Mouse (Mus musculus) megakaryocyte, embryonic 14.5 days (primary cell): Measurements from ENCODE around the gene Fcrla. TPM values are rescaled to one million over a fixed set of nuclear protein-coding genes. Genes with fewer than 3 reads are reported as not detected.
A peak's percentile ranks its signal among the peaks of the same experiment; 100 is the strongest.

Experiments used
- H3K27me3 ChIP-seq: replicated peaks from 2 replicates; pipeline ENCODE3; 2012; ENCODE audit warnings: inconsistent platforms
- H3K36me3 ChIP-seq: replicated peaks from 2 replicates; pipeline ENCODE3; 2012; ENCODE audit warnings: low read length, inconsistent platforms, mixed read lengths
- H3K4me1 ChIP-seq: 2 replicates; pipeline ENCODE4 v1.6.1; 2012; ENCODE audit warnings: inconsistent platforms
- H3K4me3 ChIP-seq: replicated peaks from 2 replicates; pipeline ENCODE3; 2012; ENCODE audit warnings: moderate library complexity, mild to moderate bottlenecking, inconsistent platforms
- H3K9me3 ChIP-seq: 2 replicates; pipeline ENCODE4 v1.6.1; 2012; ENCODE audit warnings: inconsistent platforms
- FLI1 ChIP-seq: IDR thresholded peaks from 2 replicates; pipeline ENCODE4 v1.6.1; 2012; ENCODE audit warnings: low read length, inconsistent platforms, mixed read lengths
- GATA1 ChIP-seq: IDR thresholded peaks from 3 replicates; pipeline ENCODE4 v1.6.1; 2012; ENCODE audit warnings: mixed read lengths, low read length, inconsistent platforms, borderline replicate concordance
- polyA plus RNA-seq: library from polyadenylated mRNA; stranded (reverse); fragments of >175 nt; gene quantifications from 2 replicates; pipeline ENCODE4 v1.2.3, GENCODE M21; 2012; ENCODE audit warnings: low replicate concordance; ENCODE audit not compliant: insufficient read depth

Gene Fcrla
- polyA plus RNA-seq, 1 experiment = not detected

DNA sequence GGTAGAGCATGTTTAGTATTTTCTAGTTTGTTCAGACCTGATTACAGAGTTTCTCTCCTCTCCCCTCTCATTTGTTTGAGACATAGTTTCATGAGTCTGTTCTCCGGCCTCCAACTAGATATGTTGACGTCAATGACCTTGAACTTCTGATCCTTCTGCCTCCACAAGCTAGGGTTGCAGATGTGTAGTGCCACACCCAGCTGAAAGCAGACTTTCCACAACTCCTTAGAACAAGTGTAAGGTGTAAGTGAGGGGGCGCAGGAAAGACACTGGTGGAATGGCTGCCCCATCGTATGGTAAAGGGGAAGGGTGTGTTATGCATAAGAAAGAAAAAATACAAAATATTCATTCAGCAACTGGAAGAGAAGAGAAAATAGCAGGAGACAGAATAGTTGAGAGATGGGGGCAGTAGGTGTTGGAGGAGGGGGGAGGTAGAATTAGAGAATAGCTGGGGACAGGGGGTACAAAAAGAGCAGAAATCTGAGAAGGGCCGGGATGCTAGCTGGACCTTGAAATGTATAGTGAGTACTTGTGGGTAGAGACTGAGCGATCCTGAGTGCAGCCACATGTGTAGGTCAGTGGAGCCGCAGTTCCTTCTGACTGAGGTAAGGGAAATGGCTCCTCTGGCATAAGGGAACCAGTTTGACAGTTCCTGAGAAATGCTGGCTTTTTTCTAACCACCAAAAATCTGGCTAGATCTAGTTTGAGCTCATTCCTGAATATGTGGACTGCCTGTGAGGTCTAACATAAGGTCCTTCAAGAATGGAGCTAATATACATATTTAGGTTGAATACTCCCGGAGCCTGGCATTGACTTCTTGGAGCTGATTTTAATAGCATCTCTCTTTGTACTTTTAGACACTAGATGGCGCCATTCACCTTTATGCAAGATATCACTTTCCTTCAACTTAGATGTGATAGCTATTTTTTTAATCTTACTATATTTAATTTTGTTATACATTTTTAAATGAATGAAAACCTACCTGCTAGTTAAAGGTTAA is 32.5 kb downstream of the Fcrla start:
- no peaks in the 10 kb centered on the region for H3K36me3 ChIP-seq
- TF ChIP-seq FLI1 = no peak
- no peak for TF ChIP-seq GATA1
- H3K9me3 ChIP-seq = no peaks in the 10 kb centered on the region
- peaks cover 34% of the 10 kb centered on the region for H3K4me1 ChIP-seq
- no peak overlapping the region for H3K4me3 ChIP-seq
- H3K27me3 ChIP-seq = peaks cover 11% of the 10 kb centered on the region

DNA sequence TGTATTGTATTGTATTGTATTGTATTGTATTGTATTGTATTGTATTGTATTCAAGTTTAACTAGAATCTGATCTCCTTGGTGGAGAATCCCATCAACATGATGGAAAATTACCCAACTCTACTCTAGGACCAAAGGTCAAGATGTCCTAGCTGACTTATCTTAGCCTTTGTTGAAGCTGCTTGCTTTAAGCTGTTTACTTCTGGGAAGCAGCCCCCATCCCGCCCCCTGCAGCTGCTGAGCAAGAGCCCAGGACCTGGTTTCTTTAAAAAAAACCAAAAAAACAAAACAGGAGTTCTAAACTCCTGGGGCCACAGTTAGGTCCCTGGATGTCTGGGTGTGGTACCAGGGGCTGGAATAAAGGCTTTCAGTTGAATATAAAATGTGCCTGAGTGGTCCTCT is 35.1 kb downstream of the Fcrla start:
- Histone ChIP-seq H3K9me3 (peaks cover 7% of the 10 kb centered on the region; the same call in 1 of the 2 replicates), H3K36me3 (no peaks in the 10 kb centered on the region), H3K4me3 (no peak overlapping the region), H3K27me3 (peaks cover 3% of the 10 kb centered on the region), H3K4me1 (peaks cover 35% of the 10 kb centered on the region)
- TF ChIP-seq FLI1 (no peak), GATA1 (no peak)

DNA sequence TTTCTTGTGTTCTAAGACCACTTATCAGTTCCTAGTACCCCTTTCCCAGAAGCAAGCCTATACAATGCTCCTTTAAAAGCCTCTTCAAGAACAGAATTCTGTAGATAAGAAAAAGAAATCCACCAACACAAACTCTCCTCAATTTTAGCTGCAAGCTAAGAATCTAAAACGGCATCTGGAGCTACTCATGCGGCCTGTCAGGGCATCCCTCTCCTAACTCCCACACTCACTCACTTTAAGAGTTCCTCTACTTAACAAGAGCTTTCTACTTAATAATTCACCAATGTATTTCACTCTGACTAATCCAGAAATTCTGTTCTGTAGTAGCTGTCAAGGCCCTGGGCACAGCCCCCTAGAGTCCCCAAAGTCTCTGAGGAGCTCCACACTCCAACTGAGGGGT is 35.7 kb downstream of the Fcrla start:
- peaks cover 29% of the 10 kb centered on the region for H3K4me1 ChIP-seq
- peaks cover 2% of the 10 kb centered on the region for H3K27me3 ChIP-seq
- H3K4me3 ChIP-seq = no peak overlapping the region
- H3K36me3 ChIP-seq = no peaks in the 10 kb centered on the region
- H3K9me3 ChIP-seq = peaks cover 7% of the 10 kb centered on the region; the same call in 1 of the 2 replicates
- TF ChIP-seq FLI1 = no peak

DNA sequence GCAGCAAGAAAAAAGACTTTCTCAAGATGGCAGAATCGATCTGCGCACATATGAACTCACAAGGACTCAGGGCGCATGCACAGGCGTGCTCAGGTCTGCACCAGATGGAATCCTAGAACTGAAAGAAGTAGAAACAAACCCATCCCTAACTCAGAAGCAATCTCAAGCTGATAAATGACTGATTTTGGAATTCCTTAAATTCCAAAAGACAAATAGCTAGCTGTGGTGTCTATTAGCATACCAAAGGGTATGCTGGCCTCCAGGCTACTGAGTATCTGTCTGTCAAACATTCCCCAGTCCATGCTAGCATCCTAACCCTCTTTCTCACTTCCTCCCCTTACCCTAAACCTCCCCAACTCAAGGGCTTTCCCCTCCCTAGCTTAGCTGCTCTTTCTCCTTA is 38.1 kb downstream of the Fcrla start:
- Histone ChIP-seq H3K4me3 (no peak overlapping the region), H3K4me1 (peaks cover 35% of the 10 kb centered on the region), H3K9me3 (peaks cover 7% of the 10 kb centered on the region; the same call in 1 of the 2 replicates), H3K27me3 (peaks cover 2% of the 10 kb centered on the region), H3K36me3 (no peaks in the 10 kb centered on the region)
- TF ChIP-seq FLI1 (no peak), GATA1 (no peak)

DNA sequence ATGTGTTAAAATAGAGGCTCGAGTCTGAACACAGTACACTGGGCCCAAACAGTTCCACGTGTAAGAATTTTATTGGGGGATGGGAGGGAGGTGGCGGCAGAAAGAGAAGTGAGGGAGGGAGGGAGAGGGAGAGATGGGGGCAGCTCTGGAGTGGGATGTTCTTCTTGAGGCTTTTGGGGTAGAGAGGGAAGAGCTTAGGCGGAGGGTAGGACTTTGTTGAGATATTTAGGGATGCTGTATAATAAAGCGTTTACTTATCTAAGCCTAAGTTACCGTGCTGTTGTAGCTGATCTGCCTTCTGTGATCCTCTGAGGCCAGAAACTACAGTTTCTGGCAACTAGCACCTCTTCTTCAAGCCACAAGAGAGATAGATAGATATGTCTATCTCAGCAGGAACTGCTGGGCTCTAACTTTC is 41.3 kb downstream of the Fcrla start:
- TF ChIP-seq FLI1 (no peak), GATA1 (no peak)
- peaks cover 7% of the 10 kb centered on the region; the same call in 1 of the 2 replicates for H3K9me3 ChIP-seq
- peaks cover 8% of the 10 kb centered on the region for H3K36me3 ChIP-seq
- no peak overlapping the region for H3K4me3 ChIP-seq
- H3K27me3 ChIP-seq = peaks cover 2% of the 10 kb centered on the region
- peaks cover 24% of the 10 kb centered on the region for H3K4me1 ChIP-seq

DNA sequence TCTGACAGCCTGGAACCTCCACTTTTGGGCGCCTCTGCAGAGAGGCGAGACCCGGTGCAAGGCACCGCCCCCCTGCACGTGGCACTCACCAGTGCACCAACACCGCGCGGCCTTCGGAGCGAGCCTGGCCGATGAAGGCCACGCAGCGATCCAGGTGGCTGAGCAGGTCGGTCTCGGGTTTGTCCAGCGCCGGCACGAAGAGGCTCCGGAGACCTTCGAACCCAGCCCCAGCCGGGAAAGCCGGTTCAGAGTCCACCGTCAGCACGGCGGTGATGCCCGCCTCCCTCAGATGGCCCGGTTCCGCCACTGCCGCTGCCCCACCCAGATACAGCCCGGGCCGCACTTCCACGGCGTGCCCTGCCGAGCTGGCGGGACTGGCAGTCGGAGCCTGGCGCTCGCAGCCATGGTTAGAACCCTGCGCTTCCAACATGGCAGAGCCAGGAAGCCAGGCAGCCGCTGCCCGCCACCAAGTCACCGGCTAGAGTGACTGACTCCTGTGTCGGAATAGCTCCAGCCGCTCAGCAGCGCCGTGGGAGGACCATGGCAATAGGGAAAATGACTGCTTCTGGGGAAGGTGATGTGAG is 42.3 kb downstream of the Fcrla start, which contains the start of the genes Gm26620 and Dusp12:
Gene Gm26620 (plus strand): TSS at position 88 of the 584 bp plus-strand sequence.
Gene Dusp12 (minus strand): TSS at position 563 of the 584 bp plus-strand sequence.
- Histone ChIP-seq H3K27me3 (peaks cover 2% of the 10 kb centered on the region), H3K4me3 (peak within 1 kb of the TSS; percentile 99), H3K36me3 (peaks cover 17% of the 10 kb centered on the region), H3K4me1 (peaks cover 20% of the 10 kb centered on the region), H3K9me3 (peaks cover 7% of the 10 kb centered on the region; the same call in 1 of the 2 replicates)
- TF ChIP-seq FLI1 (no peak), GATA1 (no peak)

DNA sequence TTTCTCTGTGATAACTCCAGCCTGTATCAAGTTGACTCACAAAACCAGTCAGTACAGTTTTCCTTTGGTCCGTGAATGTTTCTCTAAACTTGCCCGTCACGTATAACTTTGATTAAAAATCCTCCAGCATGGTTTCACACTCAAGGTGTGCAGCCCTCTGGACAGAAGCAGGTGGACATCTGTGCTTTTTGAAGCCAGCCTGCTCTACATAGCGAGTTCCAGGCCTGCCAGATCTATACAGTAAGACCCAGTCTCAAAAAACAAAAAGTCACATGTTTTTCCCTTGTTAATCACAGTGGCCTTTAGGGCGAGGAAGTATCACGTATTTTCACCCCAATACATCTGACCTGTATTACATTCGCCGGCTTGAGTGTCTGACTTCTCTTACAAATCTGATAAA is 43.0 kb downstream of the Fcrla start:
- Histone ChIP-seq H3K4me3 (peak overlapping the region; percentile 99), H3K27me3 (peaks cover 2% of the 10 kb centered on the region), H3K36me3 (peaks cover 24% of the 10 kb centered on the region), H3K4me1 (peaks cover 13% of the 10 kb centered on the region), H3K9me3 (peaks cover 7% of the 10 kb centered on the region; the same call in 1 of the 2 replicates)
- TF ChIP-seq FLI1 = no peak
- no peak for TF ChIP-seq GATA1

DNA sequence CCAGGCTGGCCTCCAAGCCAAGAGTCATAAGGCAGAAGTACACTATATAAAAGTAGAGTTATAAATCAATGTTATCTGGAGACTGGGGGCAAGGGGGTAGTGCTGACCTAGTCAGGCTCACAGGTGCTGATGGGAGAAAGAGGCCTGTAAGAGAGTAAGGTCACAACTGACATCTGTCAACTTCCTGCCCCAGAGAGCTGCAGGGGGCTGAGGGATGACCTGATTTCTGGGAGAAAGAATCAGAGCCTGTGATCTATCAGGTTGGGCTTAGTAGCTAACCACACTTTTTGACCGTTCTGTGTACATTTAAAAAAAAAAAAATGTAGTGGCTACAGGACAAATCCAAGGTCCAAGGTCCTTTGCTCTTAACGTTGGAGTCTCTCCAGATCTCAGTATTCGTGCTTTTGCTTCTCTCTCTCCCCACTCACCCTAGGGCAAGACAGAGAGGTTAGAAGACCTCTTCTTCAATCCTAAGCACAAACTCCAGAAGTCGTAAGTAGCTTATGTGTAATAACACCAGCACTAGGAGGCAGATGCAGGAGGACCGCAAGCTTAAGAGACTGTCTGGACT is 44.4 kb downstream of the Fcrla start:
- H3K36me3 ChIP-seq = peaks cover 32% of the 10 kb centered on the region
- peaks cover 11% of the 10 kb centered on the region for H3K4me1 ChIP-seq
- H3K9me3 ChIP-seq = 0 out of 2 replicates have a peak, but pooled peaks cover under 1% of the 10 kb centered on the region
- TF ChIP-seq GATA1 (no peak), FLI1 (no peak)
- no peaks in the 10 kb centered on the region for H3K27me3 ChIP-seq
- no peak overlapping the region for H3K4me3 ChIP-seq

DNA sequence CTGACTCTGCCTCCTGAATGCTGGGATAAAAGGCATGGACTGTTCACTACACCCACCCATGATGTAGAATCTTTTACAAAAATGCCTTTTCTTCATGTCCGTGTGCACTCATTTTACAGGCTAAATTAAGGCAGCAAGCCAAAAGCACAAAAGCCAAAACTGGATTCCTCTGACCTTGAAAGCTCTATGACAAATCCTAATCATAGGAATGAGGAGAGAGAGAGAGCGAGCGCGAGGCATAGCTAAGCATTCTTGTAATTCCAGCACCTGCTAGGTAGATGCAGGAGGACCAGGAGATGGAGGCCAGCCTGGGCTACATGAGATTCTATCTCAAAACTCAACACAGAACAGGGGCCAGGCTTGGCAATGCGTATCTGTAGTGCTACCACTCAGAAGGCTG is 50.5 kb downstream of the Fcrla start:
- Histone ChIP-seq H3K4me1 (peaks cover 6% of the 10 kb centered on the region; the same call in 1 of the 2 replicates), H3K9me3 (no peaks in the 10 kb centered on the region), H3K36me3 (peaks cover 70% of the 10 kb centered on the region), H3K4me3 (no peak overlapping the region), H3K27me3 (no peaks in the 10 kb centered on the region)
- TF ChIP-seq FLI1 (no peak), GATA1 (no peak)
